Mouse (Mus musculus) inflammation-experienced regulatory T-cells, adult 6 months (primary cell): ENCODE measurements around the gene Ranbp3l. TPM values are rescaled to one million over a fixed set of nuclear protein-coding genes. Genes with fewer than 3 reads are reported as not detected.

Experiments used
- ATAC-seq: one replicate; pipeline ENCODE4 v1.8.0; 2017
- polyA plus RNA-seq, 3 experiments: library from polyadenylated mRNA; unstranded; fragments of 100-300 nt; shearing (Covaris generic); gene quantifications; one replicate each; pipeline ENCODE4 v1.2.1; 2017

The Ranbp3l gene
- polyA plus RNA-seq, 3 experiments from 2014 or later: 0.13 to 0.26 TPM; not detected in 1

DNA sequence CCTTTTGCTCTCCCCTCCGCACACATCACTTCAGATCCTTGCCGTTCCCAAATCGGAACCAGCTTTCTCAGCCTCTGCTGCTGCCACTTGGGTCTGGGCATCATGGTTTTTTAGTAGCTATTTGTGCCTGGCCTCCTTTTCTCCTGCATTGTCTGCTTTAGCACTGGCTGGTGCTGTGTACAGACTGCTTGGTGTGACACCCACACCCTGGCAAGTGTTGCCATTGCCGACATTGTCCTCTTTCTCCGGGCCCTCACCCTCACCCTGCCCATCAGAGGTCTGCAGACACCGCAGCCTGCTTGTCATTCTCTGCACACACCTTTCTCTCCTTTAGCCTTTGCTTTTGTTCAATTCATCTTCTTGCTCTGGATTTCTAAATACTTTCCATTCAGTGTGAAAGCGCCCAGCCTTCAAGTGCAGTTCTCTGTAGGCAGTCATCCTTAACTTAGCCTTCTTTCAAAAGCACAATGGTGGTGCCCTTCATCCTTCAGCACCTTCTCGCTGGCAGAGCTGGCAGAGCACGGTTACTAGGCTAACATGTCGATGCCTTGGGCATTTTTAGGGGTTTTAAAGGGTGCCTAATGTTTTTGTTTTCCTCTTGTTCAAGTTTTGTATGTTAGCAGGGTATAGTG is 132.8 kb downstream of the Ranbp3l start:
- no peak for ATAC-seq

DNA sequence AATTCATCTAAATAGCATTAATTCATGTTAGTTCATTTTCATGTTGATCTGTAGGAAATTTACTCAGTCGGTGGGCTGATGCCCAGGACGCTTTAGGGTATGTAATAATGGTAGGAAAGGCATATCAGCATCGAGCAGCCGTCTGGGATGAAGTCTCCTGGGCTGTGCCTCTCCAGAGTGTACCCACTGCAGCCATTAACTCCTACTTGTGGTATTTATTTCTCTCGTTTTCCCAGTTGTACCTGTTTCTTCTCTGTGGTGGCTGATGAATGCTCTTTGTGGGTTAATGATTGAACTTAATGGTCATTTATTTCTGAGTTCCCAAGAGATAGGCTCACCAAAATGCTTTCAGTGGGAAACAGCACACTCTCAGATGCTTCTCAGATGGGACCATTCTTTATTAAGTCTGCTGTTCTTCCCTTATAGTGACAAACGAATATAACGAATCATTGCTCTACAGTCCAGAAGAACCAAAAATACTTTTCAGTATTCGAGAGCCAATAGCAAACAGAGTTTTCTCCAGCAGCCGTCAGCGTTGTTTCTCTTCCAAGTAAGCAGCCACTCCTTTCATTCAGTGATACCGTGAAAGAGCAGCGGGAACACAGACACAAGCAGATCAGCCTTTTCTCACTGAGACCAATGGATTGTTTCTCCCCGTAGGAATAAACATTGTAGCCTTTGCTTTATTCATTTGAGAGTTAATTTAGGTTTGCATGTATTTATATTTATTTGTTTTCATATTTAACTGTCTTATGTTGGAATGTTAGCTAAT is 138.7 kb downstream of the Ranbp3l start:
- no peak for ATAC-seq

DNA sequence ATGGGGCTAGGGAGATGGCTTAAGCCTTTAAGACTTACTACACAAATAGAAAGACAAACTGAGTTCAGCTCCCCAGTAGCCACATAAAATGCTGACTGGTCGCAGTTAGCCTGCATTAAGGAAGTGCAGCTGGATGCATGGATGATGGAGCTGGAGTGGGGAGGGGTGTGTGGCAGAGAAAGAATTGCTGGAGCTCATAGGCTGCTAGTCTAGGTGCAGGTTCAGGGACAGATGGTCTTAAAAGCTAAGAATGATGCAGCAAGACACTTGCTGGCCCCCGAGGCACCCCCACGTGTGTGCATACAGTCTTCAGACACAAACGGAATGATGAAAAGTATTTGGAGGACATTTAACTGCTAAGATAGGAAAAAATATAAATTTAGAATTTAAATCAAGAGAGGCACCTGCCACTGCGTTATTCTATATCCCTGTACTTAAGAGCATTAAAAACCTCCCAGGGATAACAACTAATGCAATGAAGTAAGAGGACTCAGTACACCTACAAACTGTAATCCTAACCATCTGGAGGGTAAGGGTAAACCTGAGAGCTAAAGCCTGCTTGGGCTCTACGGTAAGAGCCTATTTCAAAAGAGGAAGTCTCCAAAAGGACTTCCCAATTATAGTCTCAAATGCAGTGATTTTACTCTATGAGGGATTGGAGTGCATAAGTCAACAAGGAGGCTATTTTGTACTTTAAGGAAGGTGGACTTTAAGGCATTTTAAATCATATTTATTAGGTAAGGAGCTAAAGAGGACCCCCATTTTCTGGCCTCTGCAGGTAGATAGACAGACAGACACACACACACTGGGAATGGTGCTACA is 143.0 kb downstream of the Ranbp3l start:
- no peak for ATAC-seq

DNA sequence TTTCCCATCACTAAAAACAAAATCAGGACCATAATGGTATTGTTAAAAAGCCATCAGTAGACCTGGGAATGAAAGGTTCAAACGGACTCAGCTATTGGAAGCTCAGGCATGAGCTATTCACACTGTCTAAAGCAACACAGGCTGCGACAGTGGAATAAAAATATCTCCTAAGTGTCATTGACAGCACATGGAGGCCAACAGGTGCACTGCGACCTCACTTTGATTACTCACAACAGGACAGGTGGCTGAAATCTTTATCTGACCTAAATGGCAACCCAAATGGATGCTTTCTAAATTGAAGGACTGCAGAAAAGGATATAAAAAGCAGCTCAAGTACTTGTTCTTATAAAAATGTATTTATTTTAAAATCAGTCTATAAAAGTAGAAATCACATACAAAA is 143.9 kb downstream of the Ranbp3l start:
- no peak for ATAC-seq

DNA sequence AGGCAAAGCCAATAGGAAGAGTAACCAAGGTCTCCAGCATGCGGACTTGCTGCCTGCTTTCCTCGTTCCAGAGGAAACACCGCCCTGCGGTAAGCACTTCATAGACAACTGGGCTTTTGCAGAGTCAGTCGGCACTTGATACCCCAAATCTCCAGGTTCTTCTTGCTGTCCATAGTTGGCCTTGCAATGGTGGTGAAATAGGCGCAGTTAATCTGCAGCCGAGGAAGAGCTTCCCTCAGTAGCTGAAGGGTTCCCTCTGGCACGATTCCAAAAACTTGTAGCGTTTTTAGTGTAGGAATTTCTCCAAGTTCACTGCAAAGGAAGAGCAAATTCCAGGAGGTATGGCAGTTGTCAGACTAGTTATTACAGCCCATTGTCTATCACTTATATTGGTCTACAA is 145.8 kb downstream of the Ranbp3l start:
- no peak for ATAC-seq

DNA sequence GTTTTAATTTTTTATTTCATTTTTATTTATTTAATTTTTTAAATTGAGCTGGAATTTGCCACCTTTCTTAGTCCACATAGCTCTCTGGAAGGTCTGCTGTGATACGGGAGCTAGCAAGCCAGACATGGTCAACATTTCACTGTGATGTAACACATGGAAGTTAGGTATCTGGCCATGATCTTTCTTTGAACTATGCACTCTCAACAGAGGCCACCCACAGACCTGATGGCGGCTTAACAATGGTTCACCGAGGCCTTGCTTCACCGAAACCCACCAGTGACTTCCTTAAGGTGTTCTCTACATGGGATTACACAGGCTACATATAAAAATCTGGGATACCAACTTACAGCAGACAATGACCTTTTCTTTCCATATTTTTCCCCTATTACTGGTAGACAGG is 146.4 kb downstream of the Ranbp3l start:
- ATAC-seq: no peak

DNA sequence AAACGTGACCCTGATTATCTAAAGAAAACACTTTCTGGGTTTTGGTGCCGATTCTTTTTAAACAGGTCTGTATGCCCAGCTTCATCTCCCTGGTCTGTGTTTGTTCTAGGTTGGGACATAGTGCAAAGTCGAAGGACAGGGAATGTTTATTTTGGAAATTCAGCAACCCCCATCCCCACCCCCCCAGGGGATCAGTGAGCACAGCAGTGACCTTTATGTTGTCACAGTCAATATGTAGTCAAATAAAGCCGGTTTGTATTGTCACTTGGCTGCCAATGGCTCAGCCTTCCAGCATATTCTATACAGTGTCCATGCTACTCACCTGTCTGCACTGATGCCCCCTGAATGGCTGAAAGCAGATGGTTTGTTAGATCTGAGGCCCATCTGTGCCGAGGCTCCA is 146.8 kb downstream of the Ranbp3l start:
- no peak for ATAC-seq

Other genes with a start within 250 kb of the Ranbp3l start
- 1 to 10 TPM; 6.5 to 8.7 (median 8.4) TPM for gene Nadk2, start 103.3 kb downstream of the Ranbp3l start, polyA plus RNA-seq
- gene Lmbrd2, start 172.6 kb downstream of the Ranbp3l start, polyA plus RNA-seq: 1 to 10 TPM; 2.8 to 5.0 (median 3.8) TPM
- 1 to 10 TPM; 3.9 to 9.8 (median 6.3) TPM for gene Skp2, start 187.5 kb downstream of the Ranbp3l start, polyA plus RNA-seq